Mouse (Mus musculus): ENCODE data around the gene Llph.

GRCm38 (mm10) chr10:120189782-120190181 is 37.1 kb upstream of the Llph start:
- TF ChIP-seq CTCF (IDR thresholded peaks at IDR 0.05; ENCODE audit: control insufficient read depth, insufficient read depth, insufficient replicate concordance, low read depth, low read length) (no peak), POLR2A (IDR thresholded peaks at IDR 0.05; ENCODE audit: control insufficient read depth, low read depth, low read length) (no peak)

Data from testis, adult 2 months (tissue).